In the genomic region with DNA sequence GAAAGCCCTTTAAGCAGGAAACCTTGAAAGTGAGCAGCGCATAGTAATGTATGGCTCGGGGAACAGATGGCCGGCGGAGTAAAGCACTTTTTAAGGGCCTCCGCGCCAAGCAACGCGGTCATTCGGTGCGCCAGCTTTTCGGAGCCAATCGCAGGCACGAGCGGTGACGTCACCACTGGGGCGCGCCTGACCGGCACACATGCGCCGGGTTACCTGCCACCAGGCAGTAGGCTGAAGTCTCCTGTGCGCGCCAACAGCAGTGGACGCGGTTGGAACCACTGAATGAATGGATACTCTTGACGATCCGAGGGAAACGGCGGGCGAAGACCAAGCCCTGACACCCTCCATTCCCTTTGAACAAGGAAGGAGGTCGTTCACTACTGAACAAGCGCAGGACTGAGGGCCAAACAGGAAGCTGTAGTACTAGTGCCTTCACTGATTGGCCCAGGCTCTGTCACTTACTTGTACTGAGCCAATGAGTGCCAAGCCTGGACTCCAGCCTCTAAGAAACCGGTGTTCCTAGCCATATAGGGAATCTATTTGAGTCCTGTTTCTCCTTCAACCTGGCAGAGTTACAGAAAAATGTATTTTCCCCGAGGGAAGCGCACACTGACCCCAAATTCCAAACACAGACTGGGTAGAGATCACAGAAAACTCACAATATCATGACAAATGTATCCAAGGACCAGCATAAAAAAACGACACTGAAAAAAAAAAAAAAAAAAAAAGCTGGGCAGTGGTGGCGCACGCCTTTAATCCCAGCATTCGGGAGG, we compare ENCODE assay signal across 8 mouse cellular contexts. TPM values are rescaled to one million over a fixed set of nuclear protein-coding genes. Genes with fewer than 3 reads are reported as not detected.
DNase-seq lines count a peak whose midpoint lies in the region; ATAC-seq and TF ChIP-seq lines count a peak whose summit lies in the region.

A gene (minus strand): TSS at position 412 of the 773 bp plus-strand sequence.

- peak; percentile 99 for ATAC-seq in kidney, embryonic 14.5 days (ENCODE audit: low FRiP score, low TSS enrichment)
- ATAC-seq in limb, embryonic 15.5 days (ENCODE audit: insufficient number of reproducible peaks, low FRiP score, low TSS enrichment, low read depth) = peak; percentile 98

- H3K9me3 ChIP-seq in kidney, embryonic 14.5 days (ENCODE audit: control insufficient read depth, low read length) = no peaks in the 10 kb centered on the region
- no peaks in the 10 kb centered on the region for H3K9me3 ChIP-seq in limb, embryonic 15.5 days

- peak within 1 kb of the TSS; percentile 70 for H3K4me3 ChIP-seq in bone marrow macrophage, adult 2 months (ENCODE audit: insufficient read depth, low read length)
- peak within 1 kb of the TSS; percentile 72 for H3K4me3 ChIP-seq in embryonic fibroblast, embryonic 13.5 days (ENCODE audit: insufficient read depth, low read length)
- peak within 1 kb of the TSS; percentile 63 for H3K4me3 ChIP-seq in kidney, embryonic 14.5 days (ENCODE audit: low read length)
- H3K4me3 ChIP-seq in limb, embryonic 15.5 days = peak within 1 kb of the TSS; percentile 74

- no peak for TF ChIP-seq CTCF in bone marrow macrophage, adult 2 months (IDR thresholded peaks at IDR 0.05; ENCODE audit: low read depth, low read length)
- no peak for TF ChIP-seq CTCF in embryonic fibroblast, embryonic 13.5 days (IDR thresholded peaks at IDR 0.05; ENCODE audit: borderline replicate concordance, insufficient read depth, low read length)

- H3K27ac ChIP-seq in bone marrow macrophage, adult 2 months (ENCODE audit: insufficient read depth, low read depth, low read length) = peak within 1 kb of the TSS; percentile 37
- peak within 1 kb of the TSS; percentile 85 for H3K27ac ChIP-seq in embryonic fibroblast, embryonic 13.5 days (ENCODE audit: insufficient read depth, low read length)
- peak within 1 kb of the TSS; percentile 73 for H3K27ac ChIP-seq in kidney, embryonic 14.5 days (ENCODE audit: low read depth, low read length)
- H3K27ac ChIP-seq in limb, embryonic 15.5 days = peak within 1 kb of the TSS; percentile 93

- no peaks in the 10 kb centered on the region for H3K27me3 ChIP-seq in kidney, embryonic 14.5 days (ENCODE audit: control insufficient read depth, insufficient read depth, low read length)
- no peaks in the 10 kb centered on the region for H3K27me3 ChIP-seq in limb, embryonic 15.5 days

- peak within 1 kb of the TSS; percentile 84 for H3K4me2 ChIP-seq in kidney, embryonic 14.5 days (replicated peaks; ENCODE audit: low read depth, low read length)
- peak within 1 kb of the TSS; percentile 72 for H3K4me2 ChIP-seq in limb, embryonic 15.5 days

- H3K36me3 ChIP-seq in kidney, embryonic 14.5 days (ENCODE audit: control insufficient read depth, insufficient read depth, low read length) = peaks cover 46% of the 10 kb centered on the region
- H3K36me3 ChIP-seq in limb, embryonic 15.5 days = peaks cover 60% of the 10 kb centered on the region

- H3K9ac ChIP-seq in kidney, embryonic 14.5 days (ENCODE audit: low read depth, low read length) = peak within 1 kb of the TSS; percentile 65
- H3K9ac ChIP-seq in limb, embryonic 15.5 days = peak within 1 kb of the TSS; percentile 51

- 2% methylated on average over 38 of the region's 38 CpGs for WGBS in kidney, embryonic 14.5 days
- 1% methylated on average over 38 of the region's 38 CpGs for WGBS in limb, embryonic 15.5 days

- DNase-seq in A20 (ENCODE audit: low read depth, low spot score) = peak; percentile 99
- DNase-seq in heart, adult 9 months (ENCODE audit: low spot score in 2 of 2) = peak; percentile 97 to 98
- DNase-seq in monocyte, adult 2 months (ENCODE audit: low read depth in 1 of 2, low spot score in 2 of 2) = peak; percentile 75 to 88
- peak; percentile 90 to 91 for DNase-seq in spleen, postnatal 36 days (ENCODE audit: low spot score in 2 of 2)

- H3K4me1 ChIP-seq in bone marrow macrophage, adult 2 months (ENCODE audit: control insufficient read depth, insufficient read depth, low read length) = peaks cover 8% of the 10 kb centered on the region
- H3K4me1 ChIP-seq in embryonic fibroblast, embryonic 13.5 days (ENCODE audit: control insufficient read depth, insufficient read depth, low read length) = no peaks in the 10 kb centered on the region
- H3K4me1 ChIP-seq in kidney, embryonic 14.5 days (ENCODE audit: control insufficient read depth, insufficient read depth, low read length) = peaks cover 10% of the 10 kb centered on the region
- H3K4me1 ChIP-seq in limb, embryonic 15.5 days = peaks cover 18% of the 10 kb centered on the region

- no peak for TF ChIP-seq POLR2A in bone marrow macrophage, adult 2 months (IDR thresholded peaks at IDR 0.05; ENCODE audit: borderline replicate concordance, low read depth, low read length)
- peak; percentile 83 for TF ChIP-seq POLR2A in embryonic fibroblast, embryonic 13.5 days (IDR thresholded peaks at IDR 0.05; ENCODE audit: low read depth, low read length)

RNA-seq across cellular contexts. Expression of the gene that starts here (rescaled TPM):
- polyA plus RNA-seq in bone marrow macrophage, adult 2 months (2012; ENCODE audit: insufficient read depth, insufficient read length, missing spikeins) = 5.5 and 6.8 TPM in 2 replicates
- 11.8 and 19.0 TPM in 2 replicates for polyA plus RNA-seq in embryonic fibroblast, embryonic 13.5 days (2011; ENCODE audit: insufficient read length, low read depth, missing spikeins)
- polyA plus RNA-seq in kidney, embryonic 14.5 days (2014; fragmentation: Nextera tagmentation; extraction: Ambion mirVana) = 15.1 and 15.9 TPM in 2 replicates
- 8.0 and 9.5 TPM in 2 replicates for polyA plus RNA-seq in limb, embryonic 15.5 days (2015; fragmentation: Nextera tagmentation; extraction: Ambion mirVana)

Comparison
In these comparisons a context has a peak if more than half of its experiments do, and no peak if none do; other contexts are left out.
1. Peak in every context shown above with its lines: DNase-seq, ATAC-seq, H3K4me3 ChIP-seq and H3K27ac ChIP-seq.
2. H3K27ac ChIP-seq: peak in every context shown above with its lines; median percentile 93 in limb, embryonic 15.5 days; 85 in embryonic fibroblast, embryonic 13.5 days; 73 in kidney, embryonic 14.5 days; 37 in bone marrow macrophage, adult 2 months.